Mouse (Mus musculus) myocyte (in vitro differentiated cells): ENCODE data around the gene Igfbp4.

Experiments used
- E2F4 ChIP-seq: IDR thresholded peaks from one replicate; pipeline ENCODE4 v1.6.1; 2011; ENCODE audit warnings: mild to moderate bottlenecking, control low read depth, moderate library complexity; ENCODE audit not compliant: insufficient read depth
- MAX ChIP-seq: IDR thresholded peaks from one replicate; pipeline ENCODE4 v1.6.1; 2011; ENCODE audit warnings: low read depth, mild to moderate bottlenecking, control low read depth
- MYOD1 ChIP-seq, 3 experiments: IDR thresholded peaks; one replicate each; pipeline ENCODE4 v1.6.1; 2011; ENCODE audit warnings: control low read depth in 2 of 3, low read depth in 2 of 3, mild to moderate bottlenecking in 2 of 3, moderate library complexity in 1 of 3; ENCODE audit not compliant: insufficient read length in 2 of 3, control insufficient read depth in 1 of 3
- POLR2A ChIP-seq: IDR thresholded peaks from one replicate; pipeline ENCODE4 v1.6.1; 2011; ENCODE audit warnings: low read depth, mild to moderate bottlenecking, control low read depth, moderate library complexity; ENCODE audit not compliant: insufficient read length
- POLR2AphosphoS2 ChIP-seq: IDR thresholded peaks from one replicate; pipeline ENCODE4 v1.6.1; 2011; ENCODE audit warnings: low read depth, control low read depth; ENCODE audit not compliant: insufficient read length
- USF1 ChIP-seq: IDR thresholded peaks from one replicate; pipeline ENCODE4 v1.6.1; 2011; ENCODE audit warnings: low read depth, mild to moderate bottlenecking, control low read depth, moderate library complexity

- TF ChIP-seq MAX (no peak), MYOD1 (IDR thresholded peaks at IDR 0.05; ENCODE audit: control insufficient read depth in 1 of 3, insufficient read length in 2 of 3, low read depth in 2 of 3) (no peak), POLR2A (peak; percentile 27), E2F4 (no peak), POLR2AphosphoS2 (no peak), USF1 (no peak)
Observed at GRCm38 (mm10) chr11:99047120-99047519, 6.1 kb downstream of the Igfbp4 start.
